ENCODE assay signal across 8 mouse cellular contexts in genomic region chr2:93014093-93014937, GRCm38 (mm10). TPM values are rescaled to one million over a fixed set of nuclear protein-coding genes. Genes with fewer than 3 reads are reported as not detected.
A peak's percentile ranks its signal among the peaks of the same experiment; 100 is the strongest.
DNase-seq lines count a peak whose midpoint lies in the region; ATAC-seq and TF ChIP-seq lines count a peak whose summit lies in the region.

No protein-coding gene starts in this region.

- intact Hi-C loops in heart, postnatal 10 days (cut with DNase I) = no loop called here

- H3K4me1 ChIP-seq in thymus, adult 2 months (replicated peaks; ENCODE audit: control insufficient read depth, insufficient read depth, low read length) = peaks cover 10% of the 10 kb centered on the region
- peaks cover 31% of the 10 kb centered on the region for H3K4me1 ChIP-seq in stomach, embryonic 15.5 days

- 12% methylated on average over 50 of the region's 50 CpGs for WGBS in thymus, adult 2 months
- 2% methylated on average over 39 of the region's 50 CpGs for WGBS in stomach, embryonic 15.5 days

- no peaks in the 10 kb centered on the region for H3K36me3 ChIP-seq in thymus, adult 2 months (ENCODE audit: control insufficient read depth, insufficient read depth, low read length)
- peaks cover 9% of the 10 kb centered on the region; the same call in 1 of the 2 replicates for H3K36me3 ChIP-seq in stomach, embryonic 15.5 days

- H3K4me3 ChIP-seq in thymus, adult 2 months (ENCODE audit: control insufficient read depth, insufficient read depth, low read length) = peak overlapping the region; percentile 39; the same call in 1 of the 2 replicates
- peak overlapping the region; percentile 65 for H3K4me3 ChIP-seq in stomach, embryonic 15.5 days (replicated peaks)

- peak; percentile 23 for DNase-seq in thymus, adult 2 months
- no peak for DNase-seq in thymus, postnatal 10 days (ENCODE audit: low spot score in 2 of 2)
- peak; percentile 58 for DNase-seq in embryo, embryonic 10.5 days (ENCODE audit: low spot score)
- peak; percentile 41 to 42 for DNase-seq in heart, postnatal 10 days
- peak; percentile 65 to 78 for DNase-seq in kidney, postnatal 4 days
- no peak for DNase-seq in MN1 (ENCODE audit: low spot score)

- no peaks in the 10 kb centered on the region for H3K9me3 ChIP-seq in stomach, embryonic 15.5 days

- peak overlapping the region; percentile 49 for H3K9ac ChIP-seq in stomach, embryonic 15.5 days

- H3K27me3 ChIP-seq in thymus, adult 2 months (ENCODE audit: control insufficient read depth, insufficient read depth, low read length) = no peaks in the 10 kb centered on the region; the same call in 1 of the 2 replicates
- H3K27me3 ChIP-seq in stomach, embryonic 15.5 days (replicated peaks) = no peaks in the 10 kb centered on the region

- no peak for TF ChIP-seq CTCF in thymus, adult 2 months (IDR thresholded peaks at IDR 0.05; ENCODE audit: borderline replicate concordance, control insufficient read depth, extremely low read depth, insufficient read depth, low read length, poor library complexity)

- no peak for TF ChIP-seq POLR2A in thymus, adult 2 months (IDR thresholded peaks at IDR 0.05; ENCODE audit: control insufficient read depth, extremely low read depth, insufficient read depth, low read length, poor library complexity)

- H3K27ac ChIP-seq in thymus, adult 2 months (ENCODE audit: control insufficient read depth, insufficient read depth, low read length) = no peak overlapping the region
- peak overlapping the region; percentile 95 for H3K27ac ChIP-seq in stomach, embryonic 15.5 days

- ATAC-seq in megakaryocyte-erythroid progenitor cell, adult 5-6 weeks (replicated peaks; ENCODE audit: low FRiP score, low TSS enrichment, poor library complexity, severe bottlenecking) = peak; percentile 34; the same call in 1 of the 2 replicates
- ATAC-seq in stomach, embryonic 15.5 days (ENCODE audit: insufficient read depth, low FRiP score, low read depth) = peak; percentile 90

- H3K4me2 ChIP-seq in stomach, embryonic 15.5 days = peak overlapping the region; percentile 91

RNA-seq across cellular contexts. Expression of gene Prdm11, which starts 31.7 kb away (rescaled TPM):
- polyA plus RNA-seq in thymus, adult 2 months (2012; rRNA removed) = 17.1 and 17.9 TPM in 2 replicates
- total RNA-seq in heart, postnatal 10 days (2021) = 10 to 100 TPM; 20.9 to 21.8 TPM
- 9.6 and 24.6 TPM in 2 replicates for total RNA-seq in megakaryocyte-erythroid progenitor cell, adult 5-6 weeks (2014; fragmentation: Nextera tagmentation)
- total RNA-seq in megakaryocyte-erythroid progenitor cell, adult 5-6 weeks (2017) = 5.0 and 6.3 TPM in 2 replicates
- polyA plus RNA-seq in stomach, embryonic 15.5 days (2015; fragmentation: Nextera tagmentation; extraction: Ambion mirVana) = 11.0 and 11.5 TPM in 2 replicates

Comparison
In these comparisons a context has a peak if more than half of its experiments do, and no peak if none do; other contexts are left out.
1. DNase-seq: peak in thymus, adult 2 months (single experiment), embryo, embryonic 10.5 days (single experiment), heart, postnatal 10 days (2 of 2) and kidney, postnatal 4 days (2 of 2); none in thymus, postnatal 10 days (0 of 2) and MN1 (single experiment).